Mouse (Mus musculus) granulocyte monocyte progenitor cell, adult 5-6 weeks (primary cell): ENCODE results near the gene Galnt10. TPM values are rescaled to one million over a fixed set of nuclear protein-coding genes. Genes with fewer than 3 reads are reported as not detected.

Source experiments
- ATAC-seq: replicated peaks from 2 replicates; pipeline ENCODE4 v1.8.0; 2016; ENCODE audit warnings: mild to moderate bottlenecking, moderate TSS enrichment, inconsistent platforms; ENCODE audit not compliant: poor library complexity, severe bottlenecking
- total RNA-seq, 2 experiments: library from RNA; stranded (forward) in 1 of 2; stranded (reverse) in 1 of 2; fragments of 200-712, 200-1000 nt in 1 of 2; fragments of >200 nt in 1 of 2; fragmentation: Nextera tagmentation in 1 of 2; gene quantifications; 2 replicates each; pipeline ENCODE4 v1.2.3; 2014 to 2017

Galnt10 gene
- total RNA-seq, 2 experiments from 2014 or later = 6.8 to 8.9 TPM

GRCm38 (mm10) chr11:57633975-57634585, 11.2 kb upstream of the Galnt10 start:
- peak; percentile 27 for ATAC-seq

- no peak for ATAC-seq
Observed at GRCm38 (mm10) chr11:57635148-57635547, 10.1 kb upstream of the Galnt10 start.

- ATAC-seq = no peak
Observed at GRCm38 (mm10) chr11:57643691-57644090, 1.6 kb upstream of the Galnt10 start.

GRCm38 (mm10) chr11:57644245-57645017, 811 bp upstream of the Galnt10 start:
- ATAC-seq = peak; percentile 73

- no peak for ATAC-seq
Observed at GRCm38 (mm10) chr11:57645847-57646246, 605 bp downstream of the Galnt10 start.

- ATAC-seq = no peak
Observed at GRCm38 (mm10) chr11:57646416-57646815, 1.2 kb downstream of the Galnt10 start.

- no peak for ATAC-seq
Observed at GRCm38 (mm10) chr11:57646940-57647339, 1.7 kb downstream of the Galnt10 start.

- no peak for ATAC-seq
Observed at GRCm38 (mm10) chr11:57647446-57647845, 2.2 kb downstream of the Galnt10 start.

- ATAC-seq = no peak
Observed at GRCm38 (mm10) chr11:57648196-57648800, 3.1 kb downstream of the Galnt10 start.

GRCm38 (mm10) chr11:57649269-57649668, 4.0 kb downstream of the Galnt10 start:
- no peak for ATAC-seq

GRCm38 (mm10) chr11:57649671-57650070, 4.4 kb downstream of the Galnt10 start:
- ATAC-seq = 0 out of 2 replicates have a peak, but pooled peaks have one; percentile 12

GRCm38 (mm10) chr11:57650867-57651266, 5.6 kb downstream of the Galnt10 start:
- no peak for ATAC-seq

GRCm38 (mm10) chr11:57651281-57651810, 6.1 kb downstream of the Galnt10 start:
- no peak for ATAC-seq

GRCm38 (mm10) chr11:57652206-57652922, 7.1 kb downstream of the Galnt10 start:
- ATAC-seq = no peak

GRCm38 (mm10) chr11:57652923-57653660, 7.8 kb downstream of the Galnt10 start:
- ATAC-seq = no peak

GRCm38 (mm10) chr11:57653796-57654195, 8.6 kb downstream of the Galnt10 start:
- ATAC-seq = no peak

GRCm38 (mm10) chr11:57654386-57654785, 9.1 kb downstream of the Galnt10 start:
- ATAC-seq = no peak

GRCm38 (mm10) chr11:57654977-57655397, 9.7 kb downstream of the Galnt10 start:
- 0 out of 2 replicates have a peak, but pooled peaks have one; percentile 21 for ATAC-seq

GRCm38 (mm10) chr11:57655669-57656325, 10.6 kb downstream of the Galnt10 start:
- peak; percentile 18; the same call in 1 of the 2 replicates for ATAC-seq
